Mouse (Mus musculus): ENCODE data around the gene Olfr1058. TPM values are rescaled to one million over a fixed set of nuclear protein-coding genes. Genes with fewer than 3 reads are reported as not detected.

The Olfr1058 gene
- not detected for total RNA-seq (2023)

GRCm38 (mm10) chr2:86388461-86388860 lies at the start of gene Olfr1058:
Gene Olfr1058, minus strand, starts transcription at chr2:86388561.

DNA sequence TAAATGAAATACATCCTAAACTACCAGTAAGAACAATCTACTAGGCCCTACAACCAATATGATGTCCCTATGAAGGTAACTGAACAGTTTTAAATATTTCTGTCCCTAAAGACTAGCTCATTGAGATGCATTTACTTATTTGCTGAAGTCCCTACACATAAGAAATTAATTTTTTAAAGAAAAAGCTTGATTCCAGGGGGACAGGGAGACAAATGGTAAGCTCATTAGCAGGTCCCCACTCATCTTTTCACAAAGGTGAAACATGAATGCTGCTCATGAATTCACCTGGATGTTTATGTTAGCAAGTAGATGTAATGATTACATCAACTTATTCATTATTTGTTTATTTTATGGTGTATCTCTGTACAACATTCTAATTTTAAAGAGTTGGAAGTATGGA lies 38.3 kb upstream of the Olfr1058 start, which contains the start of gene Olfr1062:
TSS of gene Olfr1062 (minus strand) at position 101 of the 400 bp plus-strand sequence.

DNA sequence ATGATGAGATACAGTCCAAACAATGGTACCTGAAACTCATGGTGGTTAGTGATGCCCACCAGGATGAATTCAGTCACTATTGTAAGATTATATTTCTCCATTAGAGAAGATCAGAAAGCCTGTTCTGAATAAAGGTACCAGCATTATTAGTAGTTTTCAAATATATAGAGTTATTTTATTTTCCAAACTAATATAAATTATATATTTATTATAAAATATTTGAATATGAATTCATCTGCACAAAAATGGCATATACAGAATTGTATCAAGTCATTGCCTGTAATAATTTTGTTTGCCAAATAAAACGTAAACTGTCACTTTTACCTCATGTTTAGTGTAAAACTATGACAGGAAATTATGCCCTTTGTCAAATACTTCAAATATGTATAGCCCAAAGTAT lies 25.6 kb upstream of the Olfr1058 start, which contains the start of gene Olfr1061:
TSS of gene Olfr1061 (minus strand) at position 101 of the 400 bp plus-strand sequence.

GRCm38 (mm10) chr2:86378293-86378692 lies 10.1 kb downstream of the Olfr1058 start, which contains the start of gene Olfr1057:
Gene Olfr1057, minus strand, starts transcription at chr2:86378393.

DNA sequence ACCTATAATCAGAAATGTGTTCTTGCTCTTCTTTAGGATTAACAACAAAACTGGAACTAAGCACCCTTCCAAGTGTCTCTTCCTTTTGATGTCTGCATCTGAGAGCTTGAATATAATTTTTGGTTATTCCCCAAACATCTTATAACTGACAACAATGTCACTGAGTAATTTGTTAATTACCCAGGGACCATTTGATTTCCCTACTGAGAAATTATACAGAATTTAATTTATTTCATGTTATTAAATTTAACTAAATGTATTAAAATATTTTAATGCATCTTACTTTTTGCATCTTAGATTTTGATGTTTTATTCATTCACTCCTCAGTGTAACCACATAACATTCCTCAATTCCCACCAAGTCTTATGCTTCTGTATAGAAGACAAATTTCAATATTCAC lies 26.0 kb downstream of the Olfr1058 start, which contains the start of gene Olfr1056:
TSS of gene Olfr1056 (minus strand) at position 101 of the 400 bp plus-strand sequence.

DNA sequence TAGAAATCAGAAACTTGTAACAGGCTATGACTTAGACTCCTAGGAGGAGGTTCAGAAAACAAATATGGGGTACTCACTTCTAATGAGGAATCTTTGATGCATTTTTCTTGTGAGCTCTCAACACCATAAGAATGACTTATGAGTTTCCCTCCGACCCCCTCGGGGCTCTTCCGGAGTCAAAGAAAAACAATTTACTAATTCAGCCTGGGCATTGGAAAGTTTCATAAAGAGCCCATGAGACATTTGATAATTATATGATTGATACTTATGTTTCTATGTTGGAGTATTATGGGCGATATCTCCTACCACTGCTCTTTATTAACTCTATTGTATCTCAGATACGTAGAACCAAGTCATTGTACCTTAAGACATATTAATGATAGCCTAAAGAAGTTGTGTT lies 38.2 kb downstream of the Olfr1058 start, which contains the start of gene Olfr1055:
TSS of gene Olfr1055 (minus strand) at position 101 of the 400 bp plus-strand sequence.

GRCm38 (mm10) chr2:86335333-86335732 lies 53.0 kb downstream of the Olfr1058 start, which contains the start of gene Olfr1054:
Gene Olfr1054, minus strand, starts transcription at chr2:86335433.

Other genes starting within 250 kb of the Olfr1058 start
- not detected for gene Olfr1040, start 241.8 kb downstream of the Olfr1058 start, total RNA-seq (2023)
- gene Olfr1042, start 226.7 kb downstream of the Olfr1058 start, total RNA-seq (2023) = not detected
- not detected for gene Olfr1043, start 221.0 kb downstream of the Olfr1058 start, total RNA-seq (2023)
- gene Olfr1044, start 210.7 kb downstream of the Olfr1058 start, total RNA-seq (2023) = not detected
- not detected for gene Olfr52, start 202.9 kb downstream of the Olfr1058 start, total RNA-seq (2023)
- gene Olfr1045, start 185.6 kb downstream of the Olfr1058 start, total RNA-seq (2023) = not detected
- gene Olfr1046, start 169.2 kb downstream of the Olfr1058 start, total RNA-seq (2023) = not detected
- not detected for gene Olfr1047, start 157.2 kb downstream of the Olfr1058 start, total RNA-seq (2023)
- gene Olfr1048, start 148.3 kb downstream of the Olfr1058 start, total RNA-seq (2023) = not detected
- not detected for gene Olfr1049, start 130.2 kb downstream of the Olfr1058 start, total RNA-seq (2023)
- not detected for gene Olfr1051, start 109.5 kb downstream of the Olfr1058 start, total RNA-seq (2023)
- not detected for gene Olfr1052, start 96.1 kb downstream of the Olfr1058 start, total RNA-seq (2023)
- not detected for gene Olfr1053, start 73.3 kb downstream of the Olfr1058 start, total RNA-seq (2023)
- gene Olfr1054, start 53.1 kb downstream of the Olfr1058 start, total RNA-seq (2023) = not detected
- gene Olfr1055, start 38.3 kb downstream of the Olfr1058 start, total RNA-seq (2023) = not detected
- not detected for gene Olfr1056, start 26.1 kb downstream of the Olfr1058 start, total RNA-seq (2023)
- not detected for gene Olfr1057, start 10.2 kb downstream of the Olfr1058 start, total RNA-seq (2023)
- gene Olfr1061, start 25.5 kb upstream of the Olfr1058 start, total RNA-seq (2023) = not detected
- not detected for gene Olfr1062, start 38.2 kb upstream of the Olfr1058 start, total RNA-seq (2023)
- not detected for gene Olfr1065, start 62.0 kb upstream of the Olfr1058 start, total RNA-seq (2023)
- not detected for gene Olfr1066, start 67.7 kb upstream of the Olfr1058 start, total RNA-seq (2023)
- not detected for gene Olfr228, start 98.8 kb upstream of the Olfr1058 start, total RNA-seq (2023)
- gene Olfr1076, start 119.9 kb upstream of the Olfr1058 start, total RNA-seq (2023) = not detected
- not detected for gene Olfr1079, start 153.9 kb upstream of the Olfr1058 start, total RNA-seq (2023)
- gene Olfr1080, start 169.7 kb upstream of the Olfr1058 start, total RNA-seq (2023) = not detected
- not detected for gene Olfr1082, start 210.4 kb upstream of the Olfr1058 start, total RNA-seq (2023)

All from neutrophil, adult 83 days (primary cell).